Mouse (Mus musculus) embryonic facial prominence, embryonic 15.5 days (tissue): ENCODE results near the gene Fto. TPM values are rescaled to one million over a fixed set of nuclear protein-coding genes. Genes with fewer than 3 reads are reported as not detected.

Source experiments
- ATAC-seq: fragments of 200-750 bp; cut with Nextera tagmentation; 2 replicates; pipeline ENCODE4 v1.8.0; 2017; ENCODE audit warnings: low read depth, moderate TSS enrichment; ENCODE audit not compliant: insufficient number of reproducible peaks, low FRiP score, low TSS enrichment
- H3K27ac ChIP-seq: fragments of 300-500 bp; sonication (generic); replicated peaks from 2 replicates; pipeline ENCODE4 v1.5.1; 2015; ENCODE audit warnings: mild to moderate bottlenecking, inconsistent platforms
- H3K27me3 ChIP-seq: fragments of 300-500 bp; sonication (generic); 2 replicates; pipeline ENCODE4 v1.6.1; 2015; ENCODE audit warnings: inconsistent platforms
- H3K36me3 ChIP-seq: fragments of 300-500 bp; sonication (generic); 2 replicates; pipeline ENCODE4 v1.6.1; 2015; ENCODE audit warnings: mild to moderate bottlenecking, inconsistent platforms
- H3K4me1 ChIP-seq: fragments of 300-500 bp; sonication (generic); 2 replicates; pipeline ENCODE4 v1.6.1; 2015; ENCODE audit warnings: inconsistent platforms
- H3K4me2 ChIP-seq: fragments of 300-500 bp; sonication (generic); replicated peaks from 2 replicates; pipeline ENCODE4 v1.6.1; 2015; ENCODE audit warnings: mild to moderate bottlenecking, inconsistent platforms
- H3K4me3 ChIP-seq: fragments of 300-500 bp; sonication (generic); replicated peaks from 2 replicates; pipeline ENCODE4 v1.5.1; 2015; ENCODE audit warnings: mild to moderate bottlenecking, inconsistent platforms
- H3K9ac ChIP-seq: fragments of 300-500 bp; sonication (generic); 2 replicates; pipeline ENCODE4 v1.6.1; 2015; ENCODE audit warnings: inconsistent platforms
- H3K9me3 ChIP-seq: fragments of 300-500 bp; sonication (generic); replicated peaks from 2 replicates; pipeline ENCODE4 v1.6.1; 2016; ENCODE audit warnings: inconsistent platforms
- WGBS: fragments of 180-500 bp; shearing (Covaris S2); methylation state at CpG from one replicate; pipeline ENCODE4 v1.1.7; 2015; 5-methylcytosine and 5-hydroxymethylcytosine counted together
- polyA plus RNA-seq: library from polyadenylated mRNA; unstranded; fragments of >200 nt; fragmentation: Nextera tagmentation; extraction: Ambion mirVana; gene quantifications from 2 replicates; pipeline ENCODE4 v1.2.1, GENCODE M21; 2015

The Fto gene
- polyA plus RNA-seq, 1 experiment from 2014 or later: 111 TPM

GRCm38 (mm10) chr8:91599349-91599837, 286.1 kb downstream of the Fto start:
- Histone ChIP-seq H3K4me2 (no peak overlapping the region), H3K9me3 (no peaks in the 10 kb centered on the region), H3K4me3 (no peak overlapping the region), H3K27ac (no peak overlapping the region), H3K27me3 (no peaks in the 10 kb centered on the region), H3K36me3 (0 out of 2 replicates have a peak, but pooled peaks cover 4% of the 10 kb centered on the region), H3K9ac (no peak overlapping the region), H3K4me1 (no peaks in the 10 kb centered on the region)
- WGBS: 59% methylated on average over 14 of the region's 14 CpGs
- no peak for ATAC-seq

GRCm38 (mm10) chr8:91603751-91604150, 290.4 kb downstream of the Fto start:
- 92% methylated on average over 9 of the region's 9 CpGs for WGBS
- Histone ChIP-seq H3K4me3 (no peak overlapping the region), H3K27me3 (peaks cover 2% of the 10 kb centered on the region; the same call in 1 of the 2 replicates), H3K9me3 (no peaks in the 10 kb centered on the region), H3K9ac (no peak overlapping the region), H3K36me3 (0 out of 2 replicates have a peak, but pooled peaks cover 4% of the 10 kb centered on the region), H3K4me1 (0 out of 2 replicates have a peak, but pooled peaks cover 11% of the 10 kb centered on the region), H3K4me2 (no peak overlapping the region), H3K27ac (no peak overlapping the region)
- ATAC-seq: no peak

- WGBS: 44% methylated on average over 8 of the region's 8 CpGs
- H3K9ac ChIP-seq: no peak overlapping the region
- no peak overlapping the region for H3K4me2 ChIP-seq
- peaks cover 15% of the 10 kb centered on the region for H3K4me1 ChIP-seq
- H3K9me3 ChIP-seq: no peaks in the 10 kb centered on the region
- H3K27ac ChIP-seq: no peak overlapping the region
- ATAC-seq: no peak
- peaks cover 7% of the 10 kb centered on the region; the same call in 1 of the 2 replicates for H3K27me3 ChIP-seq
- H3K4me3 ChIP-seq: no peak overlapping the region
- H3K36me3 ChIP-seq: 0 out of 2 replicates have a peak, but pooled peaks cover 4% of the 10 kb centered on the region
Observed at GRCm38 (mm10) chr8:91605901-91606300, 292.6 kb downstream of the Fto start.

- Histone ChIP-seq H3K36me3 (0 out of 2 replicates have a peak, but pooled peaks cover 4% of the 10 kb centered on the region), H3K4me3 (no peak overlapping the region), H3K9me3 (no peaks in the 10 kb centered on the region), H3K4me2 (no peak overlapping the region), H3K27ac (no peak overlapping the region), H3K9ac (no peak overlapping the region), H3K27me3 (peaks cover 8% of the 10 kb centered on the region; the same call in 1 of the 2 replicates), H3K4me1 (peaks cover 27% of the 10 kb centered on the region)
- 62% methylated on average over 5 of the region's 5 CpGs for WGBS
- ATAC-seq: no peak
Observed at GRCm38 (mm10) chr8:91607091-91607490, 293.8 kb downstream of the Fto start.

DNA sequence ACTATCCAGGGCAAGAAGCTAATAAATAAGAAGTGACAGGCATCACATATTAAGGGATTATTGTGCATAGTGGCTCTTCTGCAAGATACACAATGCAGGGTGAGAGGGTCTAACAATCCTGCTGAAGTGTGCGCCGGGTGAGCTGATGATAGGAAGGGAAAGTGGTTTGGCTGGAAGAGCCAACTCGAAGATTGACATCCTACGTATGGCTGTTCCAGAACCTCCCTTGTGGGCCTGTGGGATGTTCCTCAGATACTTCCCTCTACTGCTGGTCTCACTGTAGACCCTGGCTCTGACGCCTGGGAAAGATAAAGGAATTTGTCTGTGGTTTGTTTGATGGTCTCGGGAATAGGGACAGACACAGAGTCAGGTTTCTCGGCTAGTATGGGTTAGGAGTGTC, 297.9 kb downstream of the Fto start:
- H3K4me2 ChIP-seq: no peak overlapping the region
- ATAC-seq: 0 out of 2 replicates have a peak, but pooled peaks have one; percentile 12
- peaks cover 8% of the 10 kb centered on the region; the same call in 1 of the 2 replicates for H3K27me3 ChIP-seq
- no peaks in the 10 kb centered on the region for H3K9me3 ChIP-seq
- no peaks in the 10 kb centered on the region for H3K36me3 ChIP-seq
- H3K9ac ChIP-seq: no peak overlapping the region
- WGBS: 29% methylated on average over 7 of the region's 7 CpGs
- peaks cover 35% of the 10 kb centered on the region for H3K4me1 ChIP-seq
- H3K4me3 ChIP-seq: no peak overlapping the region
- no peak overlapping the region for H3K27ac ChIP-seq

- H3K27ac ChIP-seq: no peak overlapping the region
- ATAC-seq: 0 out of 2 replicates have a peak, but pooled peaks have one; percentile 9
- no peaks in the 10 kb centered on the region for H3K36me3 ChIP-seq
- H3K9ac ChIP-seq: no peak overlapping the region
- peaks cover 30% of the 10 kb centered on the region for H3K4me1 ChIP-seq
- WGBS: 36% methylated on average over 14 of the region's 14 CpGs
- no peak overlapping the region for H3K4me3 ChIP-seq
- no peak overlapping the region for H3K4me2 ChIP-seq
- H3K9me3 ChIP-seq: no peaks in the 10 kb centered on the region
- H3K27me3 ChIP-seq: peaks cover 8% of the 10 kb centered on the region; the same call in 1 of the 2 replicates
Observed at GRCm38 (mm10) chr8:91611723-91612362, 298.5 kb downstream of the Fto start.

GRCm38 (mm10) chr8:91612387-91613130, 299.2 kb downstream of the Fto start:
- no peaks in the 10 kb centered on the region for H3K9me3 ChIP-seq
- no peak overlapping the region for H3K4me3 ChIP-seq
- peaks cover 29% of the 10 kb centered on the region for H3K4me1 ChIP-seq
- WGBS: 47% methylated on average over 18 of the region's 18 CpGs
- H3K36me3 ChIP-seq: no peaks in the 10 kb centered on the region
- no peak overlapping the region for H3K9ac ChIP-seq
- H3K27me3 ChIP-seq: peaks cover 8% of the 10 kb centered on the region; the same call in 1 of the 2 replicates
- H3K4me2 ChIP-seq: no peak overlapping the region
- no peak overlapping the region for H3K27ac ChIP-seq
- ATAC-seq: no peak

- ATAC-seq: no peak
- Histone ChIP-seq H3K27me3 (0 out of 2 replicates have a peak, but pooled peaks cover 6% of the 10 kb centered on the region), H3K4me1 (peaks cover 30% of the 10 kb centered on the region), H3K36me3 (no peaks in the 10 kb centered on the region), H3K9ac (no peak overlapping the region), H3K9me3 (no peaks in the 10 kb centered on the region), H3K4me3 (no peak overlapping the region), H3K27ac (no peak overlapping the region), H3K4me2 (no peak overlapping the region)
- WGBS: 38% methylated on average over 9 of the region's 9 CpGs
Observed at GRCm38 (mm10) chr8:91613603-91614002, 300.3 kb downstream of the Fto start.

DNA sequence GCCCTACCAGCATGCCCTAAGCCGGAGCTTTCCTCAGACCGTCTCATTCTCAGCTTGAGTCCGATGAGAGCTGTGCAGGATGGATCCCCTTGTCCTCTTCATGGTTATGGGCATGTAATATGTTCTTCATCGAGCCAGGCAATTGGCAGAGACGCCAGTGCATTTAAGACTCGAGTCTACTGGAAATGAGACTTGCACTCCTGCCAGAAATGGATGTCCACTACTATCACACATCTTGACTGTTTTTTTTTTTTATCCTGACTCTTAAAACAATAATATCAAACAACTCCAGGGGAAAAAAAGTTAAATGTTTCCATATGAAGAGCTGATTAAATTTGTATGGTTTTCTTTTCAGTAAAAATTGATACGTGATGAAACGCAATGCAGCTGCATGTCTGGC, 301.9 kb downstream of the Fto start:
- peaks cover 32% of the 10 kb centered on the region for H3K4me1 ChIP-seq

DNA sequence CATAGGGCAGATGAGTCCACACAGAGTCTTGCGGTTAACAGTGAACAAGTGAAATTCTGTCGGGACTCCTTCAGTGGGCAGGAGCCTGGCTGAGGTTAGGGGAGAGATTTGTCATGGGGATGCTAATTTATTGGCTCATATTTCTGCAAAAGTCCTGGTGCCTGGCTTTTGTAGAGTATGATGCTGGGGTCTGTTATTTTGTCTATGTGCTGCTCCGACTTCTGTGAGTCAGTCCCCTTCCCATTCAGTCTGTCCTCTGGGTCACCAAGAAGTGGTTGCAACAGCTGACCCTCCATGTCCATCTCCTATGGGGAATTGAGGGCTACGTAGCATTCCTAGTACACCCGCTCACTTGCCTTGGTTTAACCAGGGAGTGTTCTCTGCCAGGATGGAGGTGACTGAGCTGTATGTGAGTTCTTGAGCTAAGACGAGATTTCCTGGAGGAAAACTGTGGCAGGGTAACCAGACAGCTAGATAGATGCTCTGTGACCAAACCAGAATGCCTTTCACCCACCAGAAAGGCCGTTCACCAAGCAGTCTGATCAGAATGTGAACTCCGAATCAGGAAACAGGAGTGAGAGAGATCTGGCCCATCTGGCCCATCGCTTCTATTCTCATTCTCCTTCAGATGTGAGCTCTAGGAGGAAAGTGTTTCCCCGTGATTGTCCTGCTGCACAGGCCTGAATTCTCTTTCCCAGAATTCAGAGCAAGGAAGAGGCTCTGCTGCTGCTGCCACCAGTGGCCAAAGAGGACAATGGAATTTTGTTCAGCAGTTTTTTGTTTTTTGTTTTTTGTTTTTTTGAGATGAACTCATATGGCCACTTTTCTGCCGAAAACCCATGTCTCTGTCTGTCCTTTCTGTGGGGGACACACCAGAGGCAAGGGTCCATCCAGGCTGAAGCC, 302.7 kb downstream of the Fto start:
- Histone ChIP-seq H3K4me1 (peaks cover 26% of the 10 kb centered on the region), H3K27me3 (no peaks in the 10 kb centered on the region)

More for the DNA sequence above, 301.9 kb downstream of the Fto start:
- Histone ChIP-seq H3K9me3 (no peaks in the 10 kb centered on the region), H3K4me2 (no peak overlapping the region), H3K27me3 (0 out of 2 replicates have a peak, but pooled peaks cover 6% of the 10 kb centered on the region), H3K36me3 (no peaks in the 10 kb centered on the region), H3K27ac (no peak overlapping the region), H3K9ac (no peak overlapping the region), H3K4me3 (no peak overlapping the region)
- ATAC-seq: no peak
- WGBS: 51% methylated on average over 8 of the region's 8 CpGs

More for the DNA sequence above, 302.7 kb downstream of the Fto start:
- Histone ChIP-seq H3K4me2 (no peak overlapping the region), H3K9ac (no peak overlapping the region), H3K4me3 (no peak overlapping the region), H3K9me3 (no peaks in the 10 kb centered on the region), H3K36me3 (no peaks in the 10 kb centered on the region), H3K27ac (no peak overlapping the region)
- WGBS: 66% methylated on average over 11 of the region's 11 CpGs
- ATAC-seq: no peak
